Mouse (Mus musculus) liver, embryonic 12.5 days (tissue): ENCODE results near the gene Rcc2. TPM values are rescaled to one million over a fixed set of nuclear protein-coding genes. Genes with fewer than 3 reads are reported as not detected.

Source experiments
- ATAC-seq: fragments of 200-750 bp; cut with Nextera tagmentation; 2 replicates; pipeline ENCODE4 v1.8.0; 2017; ENCODE audit warnings: moderate number of reproducible peaks, mild to moderate bottlenecking, moderate library complexity
- H3K27ac ChIP-seq: fragments of 300-500 bp; sonication (generic); 2 replicates; pipeline ENCODE4 v1.5.1; 2016; ENCODE audit warnings: mild to moderate bottlenecking
- H3K27me3 ChIP-seq: fragments of 300-500 bp; sonication (generic); replicated peaks from 2 replicates; pipeline ENCODE4 v1.6.1; 2016; ENCODE audit warnings: mild to moderate bottlenecking, moderate library complexity
- H3K36me3 ChIP-seq: fragments of 300-500 bp; sonication (generic); 2 replicates; pipeline ENCODE4 v1.6.1; 2016; ENCODE audit warnings: mild to moderate bottlenecking, moderate library complexity
- H3K4me1 ChIP-seq: fragments of 300-500 bp; sonication (generic); 2 replicates; pipeline ENCODE4 v1.6.1; 2016
- H3K4me2 ChIP-seq: fragments of 300-500 bp; sonication (generic); 2 replicates; pipeline ENCODE4 v1.6.1; 2016; ENCODE audit warnings: mild to moderate bottlenecking, moderate library complexity
- H3K4me3 ChIP-seq: fragments of 300-500 bp; sonication (generic); 2 replicates; pipeline ENCODE4 v1.5.1; 2016; ENCODE audit warnings: mild to moderate bottlenecking, moderate library complexity
- H3K9ac ChIP-seq: fragments of 300-500 bp; sonication (generic); 2 replicates; pipeline ENCODE4 v1.6.1; 2016; ENCODE audit warnings: mild to moderate bottlenecking, moderate library complexity
- H3K9me3 ChIP-seq: fragments of 300-500 bp; sonication (generic); replicated peaks from 2 replicates; pipeline ENCODE4 v1.6.1; 2016; ENCODE audit warnings: mild to moderate bottlenecking, moderate library complexity
- WGBS: fragments of 180-500 bp; shearing (Covaris S2); methylation state at CpG from one replicate; pipeline ENCODE4 v1.1.7; 2016; ENCODE audit not compliant: insufficient replicate concordance; 5-methylcytosine and 5-hydroxymethylcytosine counted together
- polyA plus RNA-seq: library from polyadenylated mRNA; unstranded; fragments of >200 nt; fragmentation: Nextera tagmentation; extraction: Ambion mirVana; gene quantifications from 2 replicates; pipeline ENCODE4 v1.2.1, GENCODE M21; 2016

Rcc2 gene
- polyA plus RNA-seq, 1 experiment from 2014 or later: 102 TPM

GRCm38 (mm10) chr4:140720091-140720490 is 19.8 kb downstream of the Rcc2 start:
- Histone ChIP-seq H3K4me2 (no peak overlapping the region), H3K36me3 (peaks cover 96% of the 10 kb centered on the region), H3K4me1 (peaks cover 10% of the 10 kb centered on the region), H3K27me3 (no peaks in the 10 kb centered on the region), H3K4me3 (no peak overlapping the region), H3K9me3 (no peaks in the 10 kb centered on the region), H3K9ac (no peak overlapping the region), H3K27ac (no peak overlapping the region)
- 72% methylated on average over 5 of the region's 5 CpGs for WGBS
- no peak for ATAC-seq

- Histone ChIP-seq H3K4me3 (no peak overlapping the region), H3K9me3 (no peaks in the 10 kb centered on the region), H3K27ac (no peak overlapping the region), H3K4me1 (peaks cover 10% of the 10 kb centered on the region), H3K27me3 (no peaks in the 10 kb centered on the region), H3K9ac (no peak overlapping the region), H3K36me3 (peaks cover 76% of the 10 kb centered on the region), H3K4me2 (no peak overlapping the region)
- ATAC-seq: no peak
- WGBS: 82% methylated on average over 20 of the region's 20 CpGs
Observed at GRCm38 (mm10) chr4:140721968-140722490, 21.7 kb downstream of the Rcc2 start.

GRCm38 (mm10) chr4:140722710-140723109 is 22.4 kb downstream of the Rcc2 start:
- 83% methylated on average over 9 of the region's 9 CpGs for WGBS
- no peak overlapping the region for H3K4me2 ChIP-seq
- H3K4me1 ChIP-seq: peaks cover 10% of the 10 kb centered on the region
- no peak for ATAC-seq
- no peak overlapping the region for H3K9ac ChIP-seq
- H3K27me3 ChIP-seq: no peaks in the 10 kb centered on the region
- H3K4me3 ChIP-seq: no peak overlapping the region
- no peak overlapping the region for H3K27ac ChIP-seq
- H3K9me3 ChIP-seq: no peaks in the 10 kb centered on the region
- peaks cover 70% of the 10 kb centered on the region for H3K36me3 ChIP-seq

- no peak overlapping the region for H3K9ac ChIP-seq
- H3K27me3 ChIP-seq: no peaks in the 10 kb centered on the region
- H3K4me2 ChIP-seq: no peak overlapping the region
- H3K36me3 ChIP-seq: peaks cover 65% of the 10 kb centered on the region
- no peak for ATAC-seq
- no peak overlapping the region for H3K4me3 ChIP-seq
- 80% methylated on average over 9 of the region's 9 CpGs for WGBS
- no peaks in the 10 kb centered on the region for H3K9me3 ChIP-seq
- no peak overlapping the region for H3K27ac ChIP-seq
- H3K4me1 ChIP-seq: peaks cover 10% of the 10 kb centered on the region; the same call in 1 of the 2 replicates
Observed at GRCm38 (mm10) chr4:140723192-140723591, 22.9 kb downstream of the Rcc2 start.

- Histone ChIP-seq H3K36me3 (peaks cover 59% of the 10 kb centered on the region), H3K4me2 (no peak overlapping the region), H3K9me3 (no peaks in the 10 kb centered on the region), H3K4me1 (peaks cover 10% of the 10 kb centered on the region; the same call in 1 of the 2 replicates), H3K27ac (no peak overlapping the region), H3K27me3 (no peaks in the 10 kb centered on the region), H3K9ac (no peak overlapping the region), H3K4me3 (no peak overlapping the region)
- peak; percentile 35; the same call in 1 of the 2 replicates for ATAC-seq
- 46% methylated on average over 5 of the region's 5 CpGs for WGBS
Observed at GRCm38 (mm10) chr4:140723801-140724200, 23.5 kb downstream of the Rcc2 start.

- ATAC-seq: no peak
- 74% methylated on average over 6 of the region's 6 CpGs for WGBS
Observed at GRCm38 (mm10) chr4:140724739-140725138, 24.4 kb downstream of the Rcc2 start.

GRCm38 (mm10) chr4:140726907-140727306 is 26.6 kb downstream of the Rcc2 start:
- Histone ChIP-seq H3K9me3 (no peaks in the 10 kb centered on the region), H3K9ac (no peak overlapping the region), H3K27ac (no peak overlapping the region), H3K4me2 (no peak overlapping the region), H3K36me3 (peaks cover 28% of the 10 kb centered on the region), H3K4me1 (peaks cover 7% of the 10 kb centered on the region; the same call in 1 of the 2 replicates), H3K4me3 (no peak overlapping the region), H3K27me3 (no peaks in the 10 kb centered on the region)
- ATAC-seq: no peak
- 81% methylated on average over 12 of the region's 12 CpGs for WGBS

More at GRCm38 (mm10) chr4:140724739-140725138, 24.4 kb downstream of the Rcc2 start:
- peaks cover 49% of the 10 kb centered on the region for H3K36me3 ChIP-seq
- H3K27me3 ChIP-seq: no peaks in the 10 kb centered on the region
- peaks cover 10% of the 10 kb centered on the region; the same call in 1 of the 2 replicates for H3K4me1 ChIP-seq
- no peak overlapping the region for H3K27ac ChIP-seq
- no peaks in the 10 kb centered on the region for H3K9me3 ChIP-seq
- H3K4me3 ChIP-seq: no peak overlapping the region
- H3K4me2 ChIP-seq: no peak overlapping the region
- no peak overlapping the region for H3K9ac ChIP-seq

- ATAC-seq: no peak
- Histone ChIP-seq H3K4me2 (no peak overlapping the region), H3K4me3 (no peak overlapping the region), H3K27me3 (0 out of 2 replicates have a peak, but pooled peaks cover 13% of the 10 kb centered on the region), H3K27ac (no peak overlapping the region), H3K36me3 (no peaks in the 10 kb centered on the region), H3K4me1 (peaks cover 9% of the 10 kb centered on the region; the same call in 1 of the 2 replicates), H3K9me3 (no peaks in the 10 kb centered on the region), H3K9ac (no peak overlapping the region)
- 58% methylated on average over 4 of the region's 4 CpGs for WGBS
Observed at GRCm38 (mm10) chr4:140731654-140732053, 31.3 kb downstream of the Rcc2 start.

GRCm38 (mm10) chr4:140732871-140733270 is 32.5 kb downstream of the Rcc2 start:
- no peak for ATAC-seq
- no peak overlapping the region for H3K4me3 ChIP-seq
- peaks cover 9% of the 10 kb centered on the region; the same call in 1 of the 2 replicates for H3K4me1 ChIP-seq
- no peaks in the 10 kb centered on the region for H3K9me3 ChIP-seq
- no peak overlapping the region for H3K9ac ChIP-seq
- H3K27ac ChIP-seq: no peak overlapping the region
- no peak overlapping the region for H3K4me2 ChIP-seq
- 0 out of 2 replicates have a peak, but pooled peaks cover 13% of the 10 kb centered on the region for H3K27me3 ChIP-seq
- 46% methylated on average over 7 of the region's 7 CpGs for WGBS
- no peaks in the 10 kb centered on the region for H3K36me3 ChIP-seq

- WGBS: 58% methylated on average over 11 of the region's 11 CpGs
- H3K4me1 ChIP-seq: no peaks in the 10 kb centered on the region
Observed at GRCm38 (mm10) chr4:140740655-140741054, 40.3 kb downstream of the Rcc2 start.

GRCm38 (mm10) chr4:140741401-140741800 is 41.1 kb downstream of the Rcc2 start:
- no peak for ATAC-seq
- H3K9ac ChIP-seq: no peak overlapping the region

More at GRCm38 (mm10) chr4:140740655-140741054, 40.3 kb downstream of the Rcc2 start:
- ATAC-seq: no peak
- H3K4me3 ChIP-seq: no peak overlapping the region
- H3K27ac ChIP-seq: no peak overlapping the region
- no peaks in the 10 kb centered on the region for H3K36me3 ChIP-seq
- H3K9ac ChIP-seq: no peak overlapping the region
- no peaks in the 10 kb centered on the region for H3K9me3 ChIP-seq
- peaks cover 21% of the 10 kb centered on the region; the same call in 1 of the 2 replicates for H3K27me3 ChIP-seq
- no peak overlapping the region for H3K4me2 ChIP-seq

GRCm38 (mm10) chr4:140742543-140742942 is 42.2 kb downstream of the Rcc2 start, which contains the start of gene Padi6:
Padi6 (minus strand) TSS chr4:140742643.
- no peak within 1 kb of the TSS for H3K9ac ChIP-seq
- 50% methylated on average over 2 of the region's 2 CpGs for WGBS
- H3K27ac ChIP-seq: no peak within 1 kb of the TSS
- no peak within 1 kb of the TSS for H3K4me3 ChIP-seq
- H3K36me3 ChIP-seq: no peaks in the 10 kb centered on the region
- no peaks in the 10 kb centered on the region for H3K9me3 ChIP-seq
- ATAC-seq: no peak
- H3K4me2 ChIP-seq: no peak within 1 kb of the TSS
- no peaks in the 10 kb centered on the region for H3K4me1 ChIP-seq
- H3K27me3 ChIP-seq: peaks cover 27% of the 10 kb centered on the region; the same call in 1 of the 2 replicates

More at GRCm38 (mm10) chr4:140741401-140741800, 41.1 kb downstream of the Rcc2 start:
- Histone ChIP-seq H3K27me3 (peaks cover 18% of the 10 kb centered on the region; the same call in 1 of the 2 replicates), H3K9me3 (no peaks in the 10 kb centered on the region), H3K4me2 (no peak overlapping the region), H3K27ac (no peak overlapping the region), H3K4me3 (no peak overlapping the region), H3K4me1 (no peaks in the 10 kb centered on the region), H3K36me3 (no peaks in the 10 kb centered on the region)
- WGBS: 67% methylated on average over 6 of the region's 6 CpGs
